Mouse (Mus musculus) midbrain, postnatal 0 days (tissue): ENCODE results near the gene Hoxd12. TPM values are rescaled to one million over a fixed set of nuclear protein-coding genes. Genes with fewer than 3 reads are reported as not detected.

Experiments used
- ATAC-seq: fragments of 200-750 bp; cut with Nextera tagmentation; 2 replicates; pipeline ENCODE4 v1.8.0; 2017; ENCODE audit warnings: moderate number of reproducible peaks, mild to moderate bottlenecking, moderate TSS enrichment, moderate library complexity; ENCODE audit not compliant: low FRiP score
- DNase-seq: peaks from one replicate; pipeline ENCODE4 v3.0.0-alpha.2; 2015; ENCODE audit warnings: low spot score
- H3K27ac ChIP-seq: fragments of 300-500 bp; sonication (generic); 2 replicates; pipeline ENCODE4 v1.5.1; 2014; ENCODE audit warnings: low read depth, mild to moderate bottlenecking, low read length, mixed read lengths
- H3K27me3 ChIP-seq: fragments of 300-500 bp; sonication (generic); 2 replicates; pipeline ENCODE4 v1.6.1; 2014; ENCODE audit warnings: low read length, control low read depth, mixed read lengths; ENCODE audit not compliant: insufficient read depth
- H3K36me3 ChIP-seq: fragments of 300-500 bp; sonication (generic); 2 replicates; pipeline ENCODE4 v1.6.1; 2014; ENCODE audit warnings: low read length, control low read depth, mixed read lengths; ENCODE audit not compliant: insufficient read depth
- H3K4me1 ChIP-seq: fragments of 300-500 bp; sonication (generic); 2 replicates; pipeline ENCODE4 v1.6.1; 2014; ENCODE audit warnings: mild to moderate bottlenecking, control low read depth, antibody characterized with exemption, low read length, mixed read lengths; ENCODE audit not compliant: insufficient read depth
- H3K4me2 ChIP-seq: fragments of 300-500 bp; sonication (generic); 2 replicates; pipeline ENCODE4 v1.6.1; 2014; ENCODE audit warnings: low read depth, mild to moderate bottlenecking, low read length, mixed read lengths; ENCODE audit not compliant: poor library complexity, severe bottlenecking
- H3K4me3 ChIP-seq: fragments of 300-500 bp; sonication (generic); 2 replicates; pipeline ENCODE4 v1.5.1; 2014; ENCODE audit warnings: low read depth, mild to moderate bottlenecking, low read length, moderate library complexity
- H3K9ac ChIP-seq: fragments of 300-500 bp; sonication (generic); replicated peaks from 2 replicates; pipeline ENCODE4 v1.6.1; 2014; ENCODE audit warnings: mild to moderate bottlenecking, low read length, moderate library complexity, mixed read lengths; ENCODE audit not compliant: poor library complexity, severe bottlenecking
- H3K9me3 ChIP-seq: fragments of 300-500 bp; sonication (generic); 2 replicates; pipeline ENCODE4 v1.6.1; 2016; ENCODE audit warnings: low read length, control low read depth
- CTCF ChIP-seq: IDR thresholded peaks from 2 replicates; pipeline ENCODE4 v1.5.1; 2016; ENCODE audit warnings: antibody characterized with exemption, mild to moderate bottlenecking
- WGBS: fragments of 180-500 bp; shearing (Covaris S2); extraction: QIAGEN DNeasy Blood & Tissue Kit; methylation state at CpG from one replicate; pipeline ENCODE4 v1.1.7; 2014; 5-methylcytosine and 5-hydroxymethylcytosine counted together
- polyA plus RNA-seq: library from polyadenylated mRNA; unstranded; fragments of >200 nt; fragmentation: Nextera tagmentation; extraction: Ambion mirVana; gene quantifications from 2 replicates; pipeline ENCODE4 v1.2.1, GENCODE M21; 2015
- total RNA-seq: library from RNA; depleted of rRNA; stranded (reverse); fragments of >200 nt; gene quantifications from 2 replicates; pipeline ENCODE4 v1.2.3, GENCODE M21; 2014

Hoxd12 gene
- total and polyA plus RNA-seq, 2 experiments from 2014 or later, result not detected

- 0% methylated on average over 14 of the region's 14 CpGs for WGBS
- peak; percentile 62; the same call in 1 of the 2 replicates for ATAC-seq
- peak; percentile 73 for TF ChIP-seq CTCF
- no peaks in the 10 kb centered on the region for H3K9me3 ChIP-seq
- H3K36me3 ChIP-seq, result no peaks in the 10 kb centered on the region
- no peak overlapping the region for H3K9ac ChIP-seq
- H3K4me1 ChIP-seq, result no peaks in the 10 kb centered on the region
- H3K27me3 ChIP-seq, result peaks cover 72% of the 10 kb centered on the region
- DNase-seq, result peak; percentile 83
- peak overlapping the region; percentile 36 for H3K4me2 ChIP-seq
- H3K27ac ChIP-seq, result no peak overlapping the region
- peak overlapping the region; percentile 21; the same call in 1 of the 2 replicates for H3K4me3 ChIP-seq
These were observed 13.1 kb upstream of the Hoxd12 start for GRCm38 (mm10) chr2:74661685-74662084.

- H3K4me1 ChIP-seq, result peaks cover under 1% of the 10 kb centered on the region; the same call in 1 of the 2 replicates
- no peak overlapping the region for H3K9ac ChIP-seq
- H3K27ac ChIP-seq, result no peak overlapping the region
- ATAC-seq, result no peak
- H3K4me2 ChIP-seq, result no peak overlapping the region
- 6% methylated on average over 18 of the region's 18 CpGs for WGBS
- no peak overlapping the region for H3K4me3 ChIP-seq
- DNase-seq, result peak; percentile 77
- no peaks in the 10 kb centered on the region for H3K36me3 ChIP-seq
- peaks cover 85% of the 10 kb centered on the region for H3K27me3 ChIP-seq
- peak; percentile 84 for TF ChIP-seq CTCF
- H3K9me3 ChIP-seq, result no peaks in the 10 kb centered on the region
These were observed 11.4 kb upstream of the Hoxd12 start for GRCm38 (mm10) chr2:74663291-74663925.

GRCm38 (mm10) chr2:74666411-74666810, 8.4 kb upstream of the Hoxd12 start:
- 4% methylated on average over 7 of the region's 7 CpGs for WGBS
- ATAC-seq (no peak), DNase-seq (no peak)
- no peak overlapping the region for H3K4me3 ChIP-seq
- TF ChIP-seq CTCF, result no peak
- peaks cover 3% of the 10 kb centered on the region; the same call in 1 of the 2 replicates for H3K4me1 ChIP-seq
- no peak overlapping the region for H3K9ac ChIP-seq
- no peaks in the 10 kb centered on the region for H3K9me3 ChIP-seq
- no peak overlapping the region for H3K27ac ChIP-seq
- H3K27me3 ChIP-seq, result peaks cover 89% of the 10 kb centered on the region
- H3K36me3 ChIP-seq, result no peaks in the 10 kb centered on the region
- H3K4me2 ChIP-seq, result no peak overlapping the region

GRCm38 (mm10) chr2:74667191-74667841, 7.5 kb upstream of the Hoxd12 start:
- DNase-seq, result no peak
- peaks cover 3% of the 10 kb centered on the region; the same call in 1 of the 2 replicates for H3K4me1 ChIP-seq
- no peak for ATAC-seq
- H3K9me3 ChIP-seq, result no peaks in the 10 kb centered on the region
- H3K36me3 ChIP-seq, result no peaks in the 10 kb centered on the region
- H3K4me2 ChIP-seq, result no peak overlapping the region
- H3K27me3 ChIP-seq, result peaks cover 89% of the 10 kb centered on the region
- no peak for TF ChIP-seq CTCF
- H3K9ac ChIP-seq, result no peak overlapping the region
- H3K4me3 ChIP-seq, result no peak overlapping the region
- 2% methylated on average over 35 of the region's 36 CpGs for WGBS
- no peak overlapping the region for H3K27ac ChIP-seq

GRCm38 (mm10) chr2:74667842-74668357, 6.9 kb upstream of the Hoxd12 start, which contains the start of gene Hoxd13:
TSS of gene Hoxd13 (plus strand) at chr2:74668310.
- Histone ChIP-seq H3K9me3 (no peaks in the 10 kb centered on the region), H3K36me3 (no peaks in the 10 kb centered on the region), H3K9ac (no peak within 1 kb of the TSS), H3K4me1 (peaks cover 3% of the 10 kb centered on the region; the same call in 1 of the 2 replicates), H3K27ac (no peak within 1 kb of the TSS), H3K4me3 (peak within 1 kb of the TSS; percentile 9; the same call in 1 of the 2 replicates), H3K4me2 (peak within 1 kb of the TSS; percentile 26), H3K27me3 (peaks cover 89% of the 10 kb centered on the region)
- no peak for TF ChIP-seq CTCF
- under 1% methylated on average over 14 of the region's 51 CpGs for WGBS
- ATAC-seq (no peak), DNase-seq (no peak)
